Mouse (Mus musculus): Measurements from ENCODE around the gene Rpl13. TPM values are rescaled to one million over a fixed set of nuclear protein-coding genes. Genes with fewer than 3 reads are reported as not detected.
A peak's percentile ranks its signal among the peaks of the same experiment; 100 is the strongest.

Rpl13 gene
- polyA plus RNA-seq, 1 experiment, result 2,994 TPM

DNA sequence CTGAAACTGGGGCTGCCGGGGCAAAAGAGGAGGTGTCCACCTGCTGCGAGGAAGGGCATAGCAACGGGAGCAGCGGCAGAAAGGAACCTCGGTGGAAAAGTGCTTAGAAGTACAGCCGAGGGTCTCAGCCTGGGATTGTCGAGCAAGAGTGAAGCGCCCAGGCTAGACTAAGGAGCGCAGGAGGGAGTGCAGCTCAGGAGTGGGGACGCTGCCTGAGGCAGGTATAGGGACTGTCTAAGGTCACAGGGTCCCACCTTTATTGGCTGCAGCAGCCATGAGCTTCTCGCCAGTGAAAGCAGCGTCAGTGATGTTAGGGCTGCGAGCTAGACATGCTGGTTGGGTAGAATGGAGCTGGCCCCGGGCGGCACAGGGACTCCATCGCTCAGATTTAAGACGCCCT is 15.6 kb downstream of the Rpl13 start:
- 4% methylated on average over 17 of the region's 17 CpGs for WGBS
- TF ChIP-seq CTCF (IDR thresholded peaks at IDR 0.05; ENCODE audit: extremely low read depth, insufficient read length, insufficient replicate concordance, low read depth, low read length) (no peak), POLR2A (IDR thresholded peaks at IDR 0.05; ENCODE audit: low read depth, low read length) (no peak)
- peak overlapping the region; percentile 56 for H3K4me3 ChIP-seq (ENCODE audit: low read depth, low read length)
- no peak overlapping the region for H3K27ac ChIP-seq (ENCODE audit: insufficient read depth, low read depth, low read length)
- peaks cover 30% of the 10 kb centered on the region for H3K27me3 ChIP-seq (ENCODE audit: control insufficient read depth, insufficient read depth, low read length)
- H3K4me1 ChIP-seq (ENCODE audit: control insufficient read depth, insufficient read depth, insufficient read length, low read length), result peaks cover 9% of the 10 kb centered on the region
- H3K36me3 ChIP-seq (ENCODE audit: control insufficient read depth, insufficient read depth, low read length), result no peaks in the 10 kb centered on the region

DNA sequence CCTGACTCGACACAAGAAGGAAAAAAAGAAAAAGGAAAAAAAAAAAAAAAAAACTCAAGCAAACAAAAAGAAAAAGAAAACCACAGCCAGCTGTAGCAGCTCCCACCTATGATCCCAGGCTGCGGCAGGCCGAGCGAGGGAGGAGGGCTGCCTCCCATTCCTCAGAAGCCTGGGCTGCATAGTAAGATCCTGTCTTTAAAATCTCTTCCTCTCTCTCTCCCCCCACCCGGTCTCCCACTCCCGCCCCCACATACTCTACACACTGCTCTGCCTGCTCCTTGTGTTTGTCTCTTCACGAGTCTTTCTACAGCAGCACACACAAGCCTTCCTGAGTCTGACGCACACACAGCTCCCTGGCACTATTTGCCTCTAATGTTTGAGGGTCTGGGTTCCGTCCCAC is 19.9 kb downstream of the Rpl13 start:
- Histone ChIP-seq H3K27me3 (ENCODE audit: control insufficient read depth, insufficient read depth, low read length) (peaks cover 22% of the 10 kb centered on the region), H3K36me3 (ENCODE audit: control insufficient read depth, insufficient read depth, low read length) (no peaks in the 10 kb centered on the region), H3K27ac (ENCODE audit: insufficient read depth, low read depth, low read length) (no peak overlapping the region), H3K4me1 (ENCODE audit: control insufficient read depth, insufficient read depth, insufficient read length, low read length) (peaks cover 14% of the 10 kb centered on the region), H3K4me3 (ENCODE audit: low read depth, low read length) (no peak overlapping the region)
- 63% methylated on average over 9 of the region's 9 CpGs for whole genome bisulfite sequencing
- no peak for TF ChIP-seq POLR2A (IDR thresholded peaks at IDR 0.05; ENCODE audit: low read depth, low read length)
- TF ChIP-seq CTCF (IDR thresholded peaks at IDR 0.05; ENCODE audit: extremely low read depth, insufficient read length, insufficient replicate concordance, low read depth, low read length), result no peak

DNA sequence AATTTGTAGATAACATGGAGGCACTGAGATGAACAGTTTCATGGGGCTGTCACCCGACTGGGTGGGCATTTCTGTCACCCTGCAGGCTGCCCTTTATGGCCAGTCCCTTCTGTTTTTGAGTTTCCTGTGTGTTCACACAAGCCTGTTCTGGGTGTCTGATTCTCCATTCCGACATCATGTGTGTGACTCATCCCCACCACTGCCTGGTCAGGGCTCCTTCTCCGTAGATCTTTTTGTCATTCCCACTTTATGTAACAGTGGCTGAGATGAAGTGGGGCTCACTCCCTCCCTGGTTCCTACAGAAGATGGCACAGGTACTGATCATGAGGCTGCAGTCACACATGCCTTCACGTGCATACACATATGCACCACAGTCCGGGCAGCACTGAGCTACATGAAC is 20.5 kb downstream of the Rpl13 start:
- Histone ChIP-seq H3K4me3 (ENCODE audit: low read depth, low read length) (no peak overlapping the region), H3K27ac (ENCODE audit: insufficient read depth, low read depth, low read length) (no peak overlapping the region), H3K4me1 (ENCODE audit: control insufficient read depth, insufficient read depth, insufficient read length, low read length) (peaks cover 7% of the 10 kb centered on the region), H3K27me3 (ENCODE audit: control insufficient read depth, insufficient read depth, low read length) (peaks cover 20% of the 10 kb centered on the region), H3K36me3 (ENCODE audit: control insufficient read depth, insufficient read depth, low read length) (no peaks in the 10 kb centered on the region)
- WGBS, result 72% methylated on average over 5 of the region's 5 CpGs
- TF ChIP-seq POLR2A (IDR thresholded peaks at IDR 0.05; ENCODE audit: low read depth, low read length), result no peak
- TF ChIP-seq CTCF (IDR thresholded peaks at IDR 0.05; ENCODE audit: extremely low read depth, insufficient read length, insufficient replicate concordance, low read depth, low read length), result no peak

DNA sequence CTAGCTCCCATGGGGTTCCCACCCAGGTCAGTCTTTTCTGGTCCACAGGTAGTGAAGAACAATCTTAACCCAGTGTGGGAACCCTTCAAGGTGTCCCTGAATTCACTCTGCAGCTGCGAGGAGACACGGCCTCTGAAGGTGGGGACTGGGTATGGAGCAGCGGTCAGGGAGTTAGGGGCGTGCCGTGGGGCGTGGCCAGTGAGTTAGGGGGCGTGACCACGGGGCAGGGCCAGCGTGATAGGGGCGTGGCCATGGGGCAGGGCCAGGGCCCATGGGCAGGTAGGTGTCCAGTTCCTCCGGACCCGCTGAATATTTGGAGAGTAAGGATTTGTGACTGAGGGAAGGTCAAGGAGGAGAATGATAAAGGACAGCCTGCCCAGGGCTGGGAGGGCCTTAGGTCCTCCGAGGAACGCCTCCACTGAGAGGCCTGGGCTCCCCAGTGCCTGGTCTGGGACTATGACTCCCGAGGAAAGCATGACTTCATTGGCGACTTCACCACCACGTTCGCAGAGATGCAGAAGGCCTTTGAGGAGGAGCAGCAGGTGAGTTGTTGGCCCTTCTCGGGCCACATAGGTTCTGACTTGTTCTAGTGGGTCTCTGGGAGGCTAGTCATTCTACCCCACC is 24.2 kb downstream of the Rpl13 start:
- TF ChIP-seq CTCF (IDR thresholded peaks at IDR 0.05; ENCODE audit: extremely low read depth, insufficient read length, insufficient replicate concordance, low read depth, low read length) (no peak), POLR2A (IDR thresholded peaks at IDR 0.05; ENCODE audit: low read depth, low read length) (no peak)
- Histone ChIP-seq H3K27ac (ENCODE audit: insufficient read depth, low read depth, low read length) (no peak overlapping the region), H3K4me3 (ENCODE audit: low read depth, low read length) (no peak overlapping the region; the same call in 1 of the 2 replicates), H3K36me3 (ENCODE audit: control insufficient read depth, insufficient read depth, low read length) (no peaks in the 10 kb centered on the region), H3K4me1 (ENCODE audit: control insufficient read depth, insufficient read depth, insufficient read length, low read length) (peaks cover 5% of the 10 kb centered on the region), H3K27me3 (ENCODE audit: control insufficient read depth, insufficient read depth, low read length) (0 out of 2 replicates have a peak, but pooled peaks cover 5% of the 10 kb centered on the region)
- WGBS, result 7% methylated on average over 19 of the region's 19 CpGs

DNA sequence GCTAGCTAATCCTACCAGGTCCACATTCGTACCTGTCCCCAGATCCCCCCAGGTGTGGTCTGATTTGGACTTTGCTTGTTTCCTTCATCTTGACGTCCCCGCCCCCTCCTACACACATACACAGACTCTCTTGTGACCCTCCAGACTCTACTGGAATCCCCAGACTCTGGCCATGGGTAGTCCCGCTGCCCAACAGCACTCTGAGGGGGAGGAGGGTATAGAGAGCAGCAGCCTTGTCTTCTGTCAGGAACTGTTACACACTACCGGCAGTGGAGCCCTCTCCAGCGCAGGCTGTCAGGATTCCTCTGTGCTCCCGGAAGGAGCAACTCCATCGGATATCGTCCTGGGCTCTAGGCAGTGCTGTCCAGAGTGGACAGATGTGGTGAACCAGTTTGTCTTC is 28.9 kb downstream of the Rpl13 start:
- TF ChIP-seq POLR2A (IDR thresholded peaks at IDR 0.05; ENCODE audit: low read depth, low read length) (no peak), CTCF (IDR thresholded peaks at IDR 0.05; ENCODE audit: extremely low read depth, insufficient read length, insufficient replicate concordance, low read depth, low read length) (no peak)
- no peak overlapping the region for H3K27ac ChIP-seq (ENCODE audit: insufficient read depth, low read depth, low read length)
- H3K36me3 ChIP-seq (ENCODE audit: control insufficient read depth, insufficient read depth, low read length), result no peaks in the 10 kb centered on the region
- H3K4me1 ChIP-seq (ENCODE audit: control insufficient read depth, insufficient read depth, insufficient read length, low read length), result peaks cover 5% of the 10 kb centered on the region
- H3K27me3 ChIP-seq (ENCODE audit: control insufficient read depth, insufficient read depth, low read length), result 0 out of 2 replicates have a peak, but pooled peaks cover 5% of the 10 kb centered on the region
- H3K4me3 ChIP-seq (ENCODE audit: low read depth, low read length), result no peak overlapping the region
- WGBS, result 40% methylated on average over 9 of the region's 9 CpGs

DNA sequence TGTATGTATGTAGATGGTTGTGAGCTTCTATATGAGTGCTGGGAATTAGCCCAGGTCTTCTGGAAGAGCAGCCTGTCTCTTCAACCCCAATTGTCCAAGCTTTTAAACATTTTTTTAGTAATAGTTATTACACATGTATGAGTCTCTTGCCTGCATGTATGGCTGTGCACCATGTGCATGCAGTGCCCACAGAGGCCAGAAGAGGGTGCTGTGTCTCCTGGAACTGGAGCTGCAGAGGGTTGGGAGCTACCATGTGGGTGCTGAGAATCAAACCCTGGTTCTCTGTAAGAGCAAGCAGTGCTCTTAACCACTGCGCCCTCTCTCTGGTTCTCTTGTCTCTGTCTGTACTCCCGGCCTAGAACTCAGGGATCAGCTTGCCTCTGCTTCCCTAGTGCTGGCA is 30.8 kb downstream of the Rpl13 start:
- TF ChIP-seq CTCF (IDR thresholded peaks at IDR 0.05; ENCODE audit: extremely low read depth, insufficient read length, insufficient replicate concordance, low read depth, low read length) (no peak), POLR2A (IDR thresholded peaks at IDR 0.05; ENCODE audit: low read depth, low read length) (no peak)
- no peaks in the 10 kb centered on the region; the same call in 1 of the 2 replicates for H3K4me1 ChIP-seq (ENCODE audit: control insufficient read depth, insufficient read depth, insufficient read length, low read length)
- H3K27ac ChIP-seq (ENCODE audit: insufficient read depth, low read depth, low read length), result no peak overlapping the region
- whole genome bisulfite sequencing, result 92% methylated on average over 2 of the region's 2 CpGs
- no peaks in the 10 kb centered on the region for H3K27me3 ChIP-seq (ENCODE audit: control insufficient read depth, insufficient read depth, low read length)
- H3K4me3 ChIP-seq (ENCODE audit: low read depth, low read length), result no peak overlapping the region
- H3K36me3 ChIP-seq (ENCODE audit: control insufficient read depth, insufficient read depth, low read length), result no peaks in the 10 kb centered on the region

DNA sequence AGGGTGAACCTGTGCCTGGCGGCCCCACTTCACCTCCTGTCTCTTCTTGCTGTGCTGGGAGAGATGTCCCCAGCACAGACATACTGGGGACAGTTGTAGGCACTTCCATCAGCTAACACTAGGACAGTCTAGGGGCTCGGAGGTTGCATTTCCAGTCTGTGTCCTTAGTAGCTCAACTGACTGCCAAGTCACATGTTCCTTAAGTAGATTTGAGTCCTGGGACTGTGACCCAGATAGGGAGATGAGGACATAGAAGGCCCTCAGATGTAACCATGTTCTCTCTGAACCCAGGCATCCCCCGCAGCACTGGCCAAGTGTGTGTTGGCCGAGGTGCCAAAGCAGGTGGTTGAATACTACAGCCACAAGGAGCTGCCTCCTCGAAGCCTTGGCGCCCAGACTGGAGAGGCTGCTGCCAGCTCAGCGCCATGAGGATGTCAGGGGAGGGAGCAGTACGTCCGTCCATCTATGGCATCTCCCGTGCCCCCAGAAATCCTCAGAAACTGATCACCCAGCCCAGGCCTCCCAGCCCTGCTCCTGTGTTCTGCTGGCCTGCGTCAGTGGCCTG is 32.1 kb downstream of the Rpl13 start:
- H3K27ac ChIP-seq (ENCODE audit: insufficient read depth, low read depth, low read length), result no peak overlapping the region
- H3K4me1 ChIP-seq (ENCODE audit: control insufficient read depth, insufficient read depth, insufficient read length, low read length), result no peaks in the 10 kb centered on the region; the same call in 1 of the 2 replicates
- TF ChIP-seq CTCF (IDR thresholded peaks at IDR 0.05; ENCODE audit: extremely low read depth, insufficient read length, insufficient replicate concordance, low read depth, low read length) (no peak), POLR2A (IDR thresholded peaks at IDR 0.05; ENCODE audit: low read depth, low read length) (no peak)
- WGBS, result 87% methylated on average over 11 of the region's 11 CpGs
- no peaks in the 10 kb centered on the region for H3K27me3 ChIP-seq (ENCODE audit: control insufficient read depth, insufficient read depth, low read length)
- H3K36me3 ChIP-seq (ENCODE audit: control insufficient read depth, insufficient read depth, low read length), result no peaks in the 10 kb centered on the region
- no peak overlapping the region for H3K4me3 ChIP-seq (ENCODE audit: low read depth, low read length)

All from small intestine, adult 2 months (tissue).